Mouse (Mus musculus) heart, embryonic 11.5 days (tissue): ENCODE results near the gene Ppp1r9a. TPM values are rescaled to one million over a fixed set of nuclear protein-coding genes. Genes with fewer than 3 reads are reported as not detected.

ENCODE experiments used
- ATAC-seq: fragments of 200-750 bp; cut with Nextera tagmentation; replicated peaks from 2 replicates; pipeline ENCODE4 v1.8.0; 2017; ENCODE audit warnings: moderate library complexity; ENCODE audit not compliant: insufficient number of reproducible peaks, low FRiP score, low TSS enrichment
- H3K27ac ChIP-seq: fragments of 300-500 bp; sonication (generic); 2 replicates; pipeline ENCODE4 v1.5.1; 2014; ENCODE audit warnings: mild to moderate bottlenecking, low read depth, low read length
- H3K27me3 ChIP-seq: fragments of 300-500 bp; sonication (generic); 2 replicates; pipeline ENCODE4 v1.6.1; 2014; ENCODE audit warnings: mild to moderate bottlenecking, low read length, mixed read lengths; ENCODE audit not compliant: control insufficient read depth, insufficient read depth
- H3K36me3 ChIP-seq: fragments of 300-500 bp; sonication (generic); 2 replicates; pipeline ENCODE4 v1.6.1; 2014; ENCODE audit warnings: mild to moderate bottlenecking, low read length, moderate library complexity, mixed read lengths; ENCODE audit not compliant: control insufficient read depth, insufficient read depth
- H3K4me1 ChIP-seq: fragments of 300-500 bp; sonication (generic); 2 replicates; pipeline ENCODE4 v1.6.1; 2014; ENCODE audit warnings: low read length; ENCODE audit not compliant: control insufficient read depth, insufficient read depth
- H3K4me2 ChIP-seq: fragments of 300-500 bp; sonication (generic); 2 replicates; pipeline ENCODE4 v1.6.1; 2014; ENCODE audit warnings: mild to moderate bottlenecking, moderate library complexity
- H3K4me3 ChIP-seq: fragments of 300-500 bp; sonication (generic); 2 replicates; pipeline ENCODE4 v1.5.1; 2014; ENCODE audit warnings: low read depth, low read length
- H3K9ac ChIP-seq: fragments of 300-500 bp; sonication (generic); 2 replicates; pipeline ENCODE4 v1.6.1; 2014; ENCODE audit warnings: mild to moderate bottlenecking, low read depth, low read length, moderate library complexity
- H3K9me3 ChIP-seq: fragments of 300-500 bp; sonication (generic); replicated peaks from 2 replicates; pipeline ENCODE4 v1.6.1; 2016; ENCODE audit warnings: low read length; ENCODE audit not compliant: control insufficient read depth
- WGBS: fragments of 180-500 bp; shearing (Covaris S2); extraction: QIAGEN DNeasy Blood & Tissue Kit; methylation state at CpG from one replicate; pipeline ENCODE4 v1.1.7; 2014; ENCODE audit not compliant: insufficient replicate concordance; 5-methylcytosine and 5-hydroxymethylcytosine counted together
- polyA plus RNA-seq: library from polyadenylated mRNA; unstranded; fragments of >200 nt; fragmentation: Nextera tagmentation; extraction: Ambion mirVana; gene quantifications from 2 replicates; pipeline ENCODE4 v1.2.1, GENCODE M21; 2014

Ppp1r9a gene
- polyA plus RNA-seq, 1 experiment from 2014 or later, result 25.0 TPM

DNA sequence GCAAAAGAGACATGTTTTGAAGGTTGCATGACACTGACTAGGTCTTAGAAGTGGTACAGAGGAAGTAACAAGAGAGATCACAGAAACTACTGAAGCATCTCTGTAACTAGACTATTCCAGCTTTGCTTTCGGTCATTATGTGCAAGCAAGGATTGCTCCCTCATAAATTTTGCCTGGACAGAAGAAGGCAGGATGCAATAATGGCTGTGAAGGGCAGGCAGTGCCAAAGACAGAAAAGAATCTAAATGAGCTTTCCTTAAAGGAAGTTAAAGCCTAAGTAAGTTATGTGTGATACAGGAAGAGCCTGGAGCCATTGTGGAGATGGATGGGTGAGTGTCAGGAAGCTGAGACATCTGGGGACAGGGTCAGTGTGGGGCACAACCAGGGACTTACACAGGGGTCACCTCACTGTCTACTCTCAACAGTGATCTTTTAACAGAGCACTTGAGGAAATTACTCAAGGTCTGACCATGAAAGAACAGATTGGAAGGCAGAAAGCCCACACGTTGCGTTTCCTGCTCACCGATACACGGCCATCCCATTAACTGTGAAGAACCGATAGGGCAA is 115.3 kb downstream of the Ppp1r9a start:
- no peak for ATAC-seq
- Histone ChIP-seq H3K36me3 (no peaks in the 10 kb centered on the region), H3K4me3 (no peak overlapping the region), H3K27me3 (no peaks in the 10 kb centered on the region), H3K27ac (no peak overlapping the region), H3K9me3 (no peaks in the 10 kb centered on the region), H3K4me2 (no peak overlapping the region), H3K9ac (no peak overlapping the region), H3K4me1 (peaks cover 5% of the 10 kb centered on the region)
- 61% methylated on average over 6 of the region's 6 CpGs for WGBS

DNA sequence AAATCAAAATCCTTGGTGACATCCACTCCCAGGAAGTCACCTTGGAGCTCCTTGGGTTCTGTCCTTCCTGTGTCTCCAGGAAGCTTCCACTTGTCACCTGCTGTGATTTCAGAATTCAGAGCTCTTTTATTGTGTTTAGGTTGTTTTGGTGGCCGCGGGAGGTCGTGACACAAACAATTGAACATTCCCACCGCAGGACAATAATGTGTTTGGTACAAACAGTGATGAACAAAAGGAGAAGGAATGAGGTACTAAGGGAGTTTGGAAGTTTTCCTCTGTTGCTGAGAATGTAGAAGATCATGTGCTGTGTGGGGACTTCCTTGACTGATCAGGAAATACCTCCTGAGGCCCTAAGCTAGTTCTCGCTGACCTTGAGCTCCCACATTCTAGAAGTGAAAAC is 116.5 kb downstream of the Ppp1r9a start:
- H3K4me2 ChIP-seq, result no peak overlapping the region
- no peak for ATAC-seq

DNA sequence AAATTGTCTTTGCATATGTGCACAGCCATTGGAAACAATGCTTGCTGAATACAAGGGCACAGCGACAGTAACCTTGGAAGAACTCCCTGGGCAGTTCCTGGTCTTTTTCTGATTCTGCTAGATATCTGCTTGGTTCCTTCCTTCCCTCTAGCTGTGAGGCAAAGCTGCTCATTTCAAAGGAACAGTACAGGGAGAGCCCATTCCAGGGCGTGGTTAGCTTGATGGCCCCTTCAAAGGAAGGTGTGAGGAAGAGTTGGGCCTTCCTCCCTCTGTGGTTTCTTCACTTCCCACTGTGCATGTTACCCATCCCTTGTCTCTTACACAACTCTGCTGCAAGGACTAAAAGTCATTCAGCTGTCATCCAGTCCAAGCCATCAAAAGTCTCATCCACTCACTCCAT is 117.3 kb downstream of the Ppp1r9a start:
- no peak overlapping the region for H3K4me3 ChIP-seq
- no peak overlapping the region for H3K4me2 ChIP-seq
- H3K36me3 ChIP-seq, result no peaks in the 10 kb centered on the region
- ATAC-seq, result no peak
- no peak overlapping the region for H3K9ac ChIP-seq
- no peaks in the 10 kb centered on the region for H3K27me3 ChIP-seq
- peaks cover 5% of the 10 kb centered on the region for H3K4me1 ChIP-seq
- no peak overlapping the region for H3K27ac ChIP-seq
- WGBS, result 79% methylated on average over 2 of the region's 2 CpGs
- H3K9me3 ChIP-seq, result no peaks in the 10 kb centered on the region

More for the DNA sequence above, 116.5 kb downstream of the Ppp1r9a start:
- Histone ChIP-seq H3K36me3 (no peaks in the 10 kb centered on the region), H3K9me3 (no peaks in the 10 kb centered on the region), H3K27ac (no peak overlapping the region), H3K4me3 (no peak overlapping the region), H3K9ac (no peak overlapping the region), H3K27me3 (no peaks in the 10 kb centered on the region), H3K4me1 (peaks cover 5% of the 10 kb centered on the region)
- 63% methylated on average over 5 of the region's 5 CpGs for WGBS

DNA sequence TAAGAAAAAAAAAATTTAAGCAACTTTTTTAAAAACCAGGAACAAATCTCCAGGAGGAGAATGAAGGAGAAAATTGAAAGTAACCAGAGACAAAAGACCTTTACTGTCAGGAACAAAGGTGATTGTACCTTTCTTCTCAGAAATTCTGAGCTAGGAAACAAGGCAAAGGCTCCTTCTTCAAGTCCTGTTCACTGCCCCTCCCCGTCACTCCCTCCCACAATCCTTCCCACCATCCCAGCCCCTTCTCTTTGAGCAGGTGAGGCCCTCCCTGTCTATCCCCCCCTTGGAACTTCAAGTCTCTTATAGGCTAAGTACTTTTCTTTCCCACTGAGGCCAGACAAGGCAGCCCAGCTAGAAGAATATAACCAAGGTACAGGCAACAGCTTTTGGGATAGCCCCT is 117.8 kb downstream of the Ppp1r9a start:
- H3K27ac ChIP-seq, result no peak overlapping the region
- peaks cover 5% of the 10 kb centered on the region for H3K4me1 ChIP-seq
- no peaks in the 10 kb centered on the region for H3K27me3 ChIP-seq
- H3K36me3 ChIP-seq, result no peaks in the 10 kb centered on the region
- no peak overlapping the region for H3K9ac ChIP-seq
- no peak overlapping the region for H3K4me2 ChIP-seq
- no peaks in the 10 kb centered on the region for H3K9me3 ChIP-seq
- H3K4me3 ChIP-seq, result no peak overlapping the region
- ATAC-seq, result no peak
- 100% methylated on average over 1 of the region's 1 CpGs for WGBS

DNA sequence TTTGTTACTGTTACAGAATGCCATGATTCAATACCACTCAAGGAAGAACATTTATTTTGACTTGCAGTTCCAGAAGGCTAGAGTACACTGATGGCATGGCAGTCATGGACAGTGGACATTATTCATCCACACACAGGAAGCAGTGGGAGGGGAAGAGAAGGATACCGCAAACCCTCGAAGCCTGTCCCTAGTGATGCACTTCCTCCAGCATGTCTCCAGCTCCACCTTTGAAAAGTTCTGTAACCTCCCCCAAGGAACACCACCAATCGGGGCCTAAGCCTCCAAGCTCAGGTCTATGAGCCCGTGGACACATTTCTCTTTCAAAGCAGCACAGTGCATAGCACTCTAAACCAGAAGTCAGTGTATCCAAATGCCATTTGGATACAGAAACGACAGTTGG is 120.0 kb downstream of the Ppp1r9a start:
- H3K27ac ChIP-seq, result no peak overlapping the region
- WGBS, result 70% methylated on average over 5 of the region's 5 CpGs
- H3K9ac ChIP-seq, result no peak overlapping the region
- no peaks in the 10 kb centered on the region for H3K36me3 ChIP-seq
- no peak for ATAC-seq
- H3K27me3 ChIP-seq, result no peaks in the 10 kb centered on the region
- no peaks in the 10 kb centered on the region for H3K9me3 ChIP-seq
- H3K4me1 ChIP-seq, result peaks cover 6% of the 10 kb centered on the region
- H3K4me2 ChIP-seq, result no peak overlapping the region
- no peak overlapping the region for H3K4me3 ChIP-seq

DNA sequence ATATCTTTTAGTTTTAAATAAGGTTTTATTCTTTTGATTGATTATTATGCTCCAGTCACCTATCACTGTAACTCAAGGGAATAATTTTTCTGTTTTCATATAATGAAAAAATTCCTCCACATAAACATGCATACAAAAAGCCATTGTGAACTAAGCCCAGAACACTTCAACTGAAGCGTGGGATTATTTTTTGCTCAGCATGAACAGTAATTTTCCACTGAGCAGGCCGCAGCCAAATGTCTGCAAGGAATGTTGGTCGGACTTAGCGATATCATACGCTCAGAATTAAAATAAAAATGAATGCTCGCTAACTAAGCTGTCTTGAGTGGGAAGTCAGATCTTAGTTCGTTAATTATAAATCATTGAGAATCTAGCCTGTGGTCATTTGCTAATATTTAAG is 122.2 kb downstream of the Ppp1r9a start:
- H3K9ac ChIP-seq, result no peak overlapping the region
- H3K4me2 ChIP-seq, result no peak overlapping the region
- 0 out of 2 replicates have a peak, but pooled peaks cover 2% of the 10 kb centered on the region for H3K4me1 ChIP-seq
- 91% methylated on average over 7 of the region's 7 CpGs for WGBS
- H3K27me3 ChIP-seq, result no peaks in the 10 kb centered on the region
- H3K4me3 ChIP-seq, result no peak overlapping the region
- no peak overlapping the region for H3K27ac ChIP-seq
- no peak for ATAC-seq
- no peaks in the 10 kb centered on the region for H3K9me3 ChIP-seq
- no peaks in the 10 kb centered on the region for H3K36me3 ChIP-seq

DNA sequence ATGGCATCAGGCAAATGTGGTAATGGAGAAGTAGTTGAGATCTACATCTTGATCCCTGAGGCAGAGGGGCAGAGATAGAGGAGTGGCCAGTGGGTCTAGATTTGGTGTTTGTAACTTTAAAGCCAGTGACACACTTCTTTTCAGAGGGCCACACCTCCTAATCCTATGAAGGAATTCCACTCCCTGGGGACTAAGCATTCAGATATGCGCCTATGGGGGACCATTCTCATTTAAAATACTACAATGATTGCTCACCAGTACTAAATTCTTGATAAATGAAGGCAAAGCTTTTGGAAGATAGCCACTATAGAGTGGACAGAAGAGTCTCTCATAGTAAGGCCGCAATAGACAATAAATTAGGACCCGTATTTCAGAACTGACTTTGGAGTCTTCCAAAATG is 124.1 kb downstream of the Ppp1r9a start:
- Histone ChIP-seq H3K27ac (no peak overlapping the region), H3K36me3 (no peaks in the 10 kb centered on the region), H3K4me2 (no peak overlapping the region), H3K27me3 (no peaks in the 10 kb centered on the region), H3K4me1 (0 out of 2 replicates have a peak, but pooled peaks cover 2% of the 10 kb centered on the region), H3K9me3 (no peaks in the 10 kb centered on the region), H3K9ac (no peak overlapping the region), H3K4me3 (no peak overlapping the region)
- ATAC-seq, result no peak
- WGBS, result 71% methylated on average over 3 of the region's 3 CpGs

DNA sequence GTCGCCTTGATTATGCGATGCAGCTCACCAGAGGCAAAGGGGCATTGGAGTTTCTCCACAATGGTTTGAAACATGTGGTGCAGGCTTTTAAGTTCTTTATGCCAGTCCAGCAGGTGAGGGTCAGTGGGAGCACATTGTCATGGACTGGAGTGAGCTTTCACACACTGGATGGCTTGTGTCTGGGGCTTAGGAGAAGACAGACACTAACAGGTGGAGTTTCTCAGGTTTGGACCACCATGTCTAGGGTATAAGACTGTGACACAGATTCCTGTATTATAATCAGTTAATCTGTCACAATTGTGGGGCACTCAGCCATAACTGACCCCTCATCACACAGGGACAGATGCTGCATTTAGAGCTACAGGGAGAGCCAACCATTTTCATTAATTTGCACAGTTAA is 124.5 kb downstream of the Ppp1r9a start:
- no peak overlapping the region for H3K9ac ChIP-seq
- no peaks in the 10 kb centered on the region for H3K27me3 ChIP-seq
- 0 out of 2 replicates have a peak, but pooled peaks cover 2% of the 10 kb centered on the region for H3K4me1 ChIP-seq
- H3K9me3 ChIP-seq, result no peaks in the 10 kb centered on the region
- WGBS, result 87% methylated on average over 2 of the region's 2 CpGs
- no peaks in the 10 kb centered on the region for H3K36me3 ChIP-seq
- no peak for ATAC-seq
- no peak overlapping the region for H3K4me3 ChIP-seq
- no peak overlapping the region for H3K4me2 ChIP-seq
- no peak overlapping the region for H3K27ac ChIP-seq

DNA sequence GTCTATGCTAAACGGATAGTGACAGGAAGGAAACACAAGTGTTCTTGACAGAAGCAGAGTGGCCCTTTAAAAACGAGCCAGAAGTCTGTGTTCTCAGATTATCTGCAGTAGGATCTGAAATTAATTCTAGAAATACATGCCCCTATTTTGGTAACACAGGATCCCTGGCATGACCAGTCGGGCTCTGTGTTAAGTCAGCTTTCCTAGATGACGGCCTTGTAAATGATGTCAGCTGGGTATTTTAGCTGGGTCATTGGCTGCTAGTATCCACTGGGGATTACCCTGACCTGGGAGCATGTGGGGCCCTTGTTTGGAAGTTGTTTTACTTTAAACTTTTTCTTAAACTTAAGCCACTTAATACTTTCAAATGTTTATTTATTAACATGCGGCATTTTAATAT is 125.1 kb downstream of the Ppp1r9a start:
- WGBS, result 47% methylated on average over 5 of the region's 5 CpGs
- 0 out of 2 replicates have a peak overlapping the region, but pooled peaks have one; percentile 16 for H3K9ac ChIP-seq
- ATAC-seq, result no peak

More for the DNA sequence above, 125.1 kb downstream of the Ppp1r9a start:
- Histone ChIP-seq H3K4me1 (0 out of 2 replicates have a peak, but pooled peaks cover 2% of the 10 kb centered on the region), H3K27me3 (no peaks in the 10 kb centered on the region), H3K9me3 (no peaks in the 10 kb centered on the region), H3K27ac (no peak overlapping the region), H3K4me2 (no peak overlapping the region), H3K4me3 (no peak overlapping the region), H3K36me3 (no peaks in the 10 kb centered on the region)
